Mouse (Mus musculus) embryonic facial prominence, embryonic 12.5 days (tissue): ENCODE data around the gene Zc3h13. TPM values are rescaled to one million over a fixed set of nuclear protein-coding genes. Genes with fewer than 3 reads are reported as not detected.

Source experiments
- ATAC-seq: fragments of 200-750 bp; cut with Nextera tagmentation; 2 replicates; pipeline ENCODE4 v1.8.0; 2017; ENCODE audit not compliant: insufficient number of reproducible peaks, insufficient read depth, low FRiP score, low TSS enrichment
- H3K27ac ChIP-seq: fragments of 300-500 bp; sonication (generic); 2 replicates; pipeline ENCODE4 v1.5.1; 2016; ENCODE audit warnings: mild to moderate bottlenecking
- H3K27me3 ChIP-seq: fragments of 300-500 bp; sonication (generic); 2 replicates; pipeline ENCODE4 v1.6.1; 2016; ENCODE audit warnings: mild to moderate bottlenecking, moderate library complexity
- H3K36me3 ChIP-seq: fragments of 300-500 bp; sonication (generic); 2 replicates; pipeline ENCODE4 v1.6.1; 2016; ENCODE audit warnings: mild to moderate bottlenecking
- H3K4me1 ChIP-seq: fragments of 300-500 bp; sonication (generic); 2 replicates; pipeline ENCODE4 v1.6.1; 2016
- H3K4me2 ChIP-seq: fragments of 300-500 bp; sonication (generic); replicated peaks from 2 replicates; pipeline ENCODE4 v1.6.1; 2016; ENCODE audit warnings: mild to moderate bottlenecking, moderate library complexity
- H3K4me3 ChIP-seq: fragments of 300-500 bp; sonication (generic); 2 replicates; pipeline ENCODE4 v1.5.1; 2016; ENCODE audit warnings: mild to moderate bottlenecking
- H3K9ac ChIP-seq: fragments of 300-500 bp; sonication (generic); 2 replicates; pipeline ENCODE4 v1.6.1; 2016; ENCODE audit warnings: mild to moderate bottlenecking, moderate library complexity
- H3K9me3 ChIP-seq: fragments of 300-500 bp; sonication (generic); 2 replicates; pipeline ENCODE4 v1.6.1; 2016; ENCODE audit warnings: mild to moderate bottlenecking, moderate library complexity
- WGBS: fragments of 180-500 bp; shearing (Covaris S2); methylation state at CpG from one replicate; pipeline ENCODE4 v1.1.7; 2016; 5-methylcytosine and 5-hydroxymethylcytosine counted together
- polyA plus RNA-seq: library from polyadenylated mRNA; unstranded; fragments of >200 nt; fragmentation: Nextera tagmentation; extraction: Ambion mirVana; gene quantifications from 2 replicates; pipeline ENCODE4 v1.2.1, GENCODE M21; 2016

Zc3h13 gene
- 37.5 and 39.1 TPM in 2 replicates for polyA plus RNA-seq

DNA sequence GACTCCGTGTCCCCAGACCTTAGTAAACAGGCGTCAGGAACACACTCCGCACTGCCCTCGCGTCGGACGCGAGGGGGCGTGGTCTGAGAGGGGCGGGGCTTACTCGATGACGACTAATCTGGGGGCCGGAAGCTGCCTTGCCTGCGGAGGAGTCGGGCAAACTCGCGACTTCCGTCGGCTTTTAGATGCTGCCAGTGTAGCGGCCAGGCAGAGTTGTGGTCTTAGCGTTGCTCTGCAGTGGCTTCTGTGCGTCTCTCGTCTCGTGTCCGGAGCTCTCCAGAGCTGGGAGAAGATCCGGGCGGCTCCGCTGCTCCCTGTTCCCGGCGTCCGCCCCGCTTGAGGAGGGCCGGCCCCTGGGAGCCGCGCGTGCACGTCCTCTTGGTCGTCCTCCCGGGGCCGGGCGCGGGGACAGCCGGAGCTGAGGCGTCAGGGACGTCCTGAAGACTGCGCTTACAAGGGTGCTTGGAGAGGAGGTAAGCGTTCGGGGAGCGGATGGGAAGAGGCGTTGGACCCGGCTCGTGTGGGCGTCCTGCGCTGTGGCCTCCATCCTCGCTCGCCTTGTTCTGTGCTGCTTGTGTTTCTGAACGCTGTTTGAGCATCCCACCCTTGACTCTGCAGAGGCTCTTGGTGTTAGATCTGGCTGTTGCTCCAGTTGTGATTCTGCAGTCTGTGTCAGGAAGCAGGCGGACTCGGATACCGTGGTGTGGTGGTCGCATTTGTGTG lies at the start of gene Zc3h13:
TSS of gene Zc3h13 (plus strand) at position 181 of the 723 bp plus-strand sequence.
- under 1% methylated on average over 61 of the region's 61 CpGs for WGBS
- ATAC-seq, result peak; percentile 93
- H3K4me3 ChIP-seq, result peak within 1 kb of the TSS; percentile 90
- H3K4me1 ChIP-seq, result peaks cover 10% of the 10 kb centered on the region; the same call in 1 of the 2 replicates
- H3K9ac ChIP-seq, result peak within 1 kb of the TSS; percentile 87
- peak within 1 kb of the TSS; percentile 84 for H3K27ac ChIP-seq
- no peaks in the 10 kb centered on the region for H3K9me3 ChIP-seq
- no peaks in the 10 kb centered on the region for H3K27me3 ChIP-seq
- no peaks in the 10 kb centered on the region for H3K36me3 ChIP-seq
- H3K4me2 ChIP-seq, result peak within 1 kb of the TSS; percentile 84

- WGBS, result 84% methylated on average over 8 of the region's 8 CpGs
- Histone ChIP-seq H3K36me3 (no peaks in the 10 kb centered on the region), H3K4me3 (no peak overlapping the region), H3K27me3 (no peaks in the 10 kb centered on the region), H3K27ac (no peak overlapping the region), H3K4me2 (no peak overlapping the region), H3K4me1 (peaks cover 3% of the 10 kb centered on the region; the same call in 1 of the 2 replicates), H3K9me3 (no peaks in the 10 kb centered on the region), H3K9ac (no peak overlapping the region)
- ATAC-seq, result no peak
Measured at GRCm38 (mm10) chr14:75235552-75235951, 48.6 kb upstream of the Zc3h13 start.

DNA sequence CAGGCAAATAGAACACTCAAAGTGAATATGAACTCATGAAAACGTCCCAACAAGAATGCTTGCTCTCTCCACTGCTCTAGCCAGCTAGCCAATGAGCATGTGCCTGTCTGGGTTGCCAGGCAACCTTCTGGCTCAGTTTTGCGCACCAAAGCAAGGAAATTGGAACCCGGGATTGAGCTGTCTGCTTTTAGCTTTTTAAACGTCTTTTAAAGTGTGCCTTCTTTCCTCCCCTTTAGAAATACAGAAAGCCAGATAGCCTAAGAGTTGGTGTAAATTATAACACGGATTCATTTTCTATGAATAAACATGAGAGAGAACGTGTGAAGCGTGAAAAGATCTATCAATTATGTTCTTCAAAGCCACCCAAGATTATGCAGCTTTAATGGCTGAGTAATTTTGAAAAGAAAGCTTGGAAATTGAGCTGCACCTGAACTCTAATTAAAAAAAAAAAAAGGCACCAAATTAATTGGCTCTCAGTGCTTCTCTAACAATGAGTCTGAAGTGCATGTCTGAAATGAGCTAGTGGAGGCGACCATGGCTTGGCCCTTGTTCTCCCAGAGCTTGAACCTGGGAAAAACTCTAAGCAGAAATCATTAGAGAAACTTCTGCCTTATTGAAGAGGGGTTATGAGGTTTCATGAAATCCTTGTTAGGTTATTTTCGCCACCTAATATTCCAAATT lies 48.1 kb upstream of the Zc3h13 start:
- Histone ChIP-seq H3K9me3 (no peaks in the 10 kb centered on the region), H3K27ac (no peak overlapping the region), H3K4me1 (peaks cover 3% of the 10 kb centered on the region; the same call in 1 of the 2 replicates), H3K9ac (no peak overlapping the region), H3K4me2 (no peak overlapping the region), H3K27me3 (no peaks in the 10 kb centered on the region), H3K4me3 (no peak overlapping the region), H3K36me3 (no peaks in the 10 kb centered on the region)
- WGBS, result 58% methylated on average over 9 of the region's 9 CpGs
- ATAC-seq, result no peak

- H3K36me3 ChIP-seq, result no peaks in the 10 kb centered on the region
- no peak overlapping the region for H3K4me3 ChIP-seq
- H3K4me2 ChIP-seq, result no peak overlapping the region
- H3K9ac ChIP-seq, result no peak overlapping the region
- no peaks in the 10 kb centered on the region for H3K9me3 ChIP-seq
- H3K4me1 ChIP-seq, result peaks cover 3% of the 10 kb centered on the region; the same call in 1 of the 2 replicates
- no peak for ATAC-seq
- no peaks in the 10 kb centered on the region for H3K27me3 ChIP-seq
- WGBS, result 85% methylated on average over 4 of the region's 4 CpGs
- H3K27ac ChIP-seq, result no peak overlapping the region
Measured at GRCm38 (mm10) chr14:75236636-75237003, 47.6 kb upstream of the Zc3h13 start.

DNA sequence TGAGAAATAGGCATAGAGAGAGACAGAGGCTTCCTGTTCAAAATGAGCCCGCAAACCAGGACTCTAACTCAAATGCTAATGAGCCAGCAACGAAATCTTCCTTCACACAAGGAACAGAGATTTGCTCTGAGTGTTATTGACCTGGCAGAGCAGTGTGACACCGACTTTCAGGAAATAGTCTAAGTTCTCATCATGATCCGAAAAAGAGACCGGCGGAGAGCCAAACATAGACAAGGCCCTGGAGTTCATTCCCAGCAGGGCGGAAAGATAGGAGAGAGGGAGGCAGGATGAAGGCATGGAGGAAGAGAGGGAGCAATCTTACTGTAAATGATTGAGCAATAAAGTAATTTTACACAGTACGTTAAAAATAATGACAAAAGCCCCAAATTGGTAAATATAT lies 47.1 kb upstream of the Zc3h13 start:
- no peak for ATAC-seq
- H3K36me3 ChIP-seq, result no peaks in the 10 kb centered on the region

GRCm38 (mm10) chr14:75238054-75238692 lies 46.0 kb upstream of the Zc3h13 start:
- H3K27ac ChIP-seq, result no peak overlapping the region
- 80% methylated on average over 6 of the region's 6 CpGs for WGBS

More for the DNA sequence above, 47.1 kb upstream of the Zc3h13 start:
- Histone ChIP-seq H3K4me3 (no peak overlapping the region), H3K27ac (no peak overlapping the region), H3K27me3 (no peaks in the 10 kb centered on the region), H3K9ac (no peak overlapping the region), H3K9me3 (no peaks in the 10 kb centered on the region), H3K4me2 (no peak overlapping the region), H3K4me1 (peaks cover 3% of the 10 kb centered on the region; the same call in 1 of the 2 replicates)
- 87% methylated on average over 8 of the region's 8 CpGs for whole genome bisulfite sequencing

GRCm38 (mm10) chr14:75242087-75242486 lies 42.1 kb upstream of the Zc3h13 start, which contains the start of gene Cpb2:
Cpb2 (plus strand) TSS chr14:75242287.
- WGBS, result 84% methylated on average over 5 of the region's 5 CpGs
- no peak within 1 kb of the TSS for H3K27ac ChIP-seq
- H3K36me3 ChIP-seq, result no peaks in the 10 kb centered on the region
- ATAC-seq, result no peak
- H3K4me2 ChIP-seq, result no peak within 1 kb of the TSS
- no peaks in the 10 kb centered on the region for H3K9me3 ChIP-seq
- no peaks in the 10 kb centered on the region for H3K27me3 ChIP-seq
- H3K4me1 ChIP-seq, result no peaks in the 10 kb centered on the region
- no peak within 1 kb of the TSS for H3K4me3 ChIP-seq
- no peak within 1 kb of the TSS for H3K9ac ChIP-seq

More at GRCm38 (mm10) chr14:75238054-75238692, 46.0 kb upstream of the Zc3h13 start:
- Histone ChIP-seq H3K9me3 (no peaks in the 10 kb centered on the region), H3K9ac (no peak overlapping the region), H3K4me2 (no peak overlapping the region), H3K36me3 (no peaks in the 10 kb centered on the region), H3K27me3 (no peaks in the 10 kb centered on the region), H3K4me1 (peaks cover 3% of the 10 kb centered on the region; the same call in 1 of the 2 replicates), H3K4me3 (no peak overlapping the region)
- ATAC-seq, result no peak

- H3K27ac ChIP-seq, result no peak overlapping the region
- 69% methylated on average over 11 of the region's 11 CpGs for WGBS
- H3K4me1 ChIP-seq, result no peaks in the 10 kb centered on the region
- H3K4me2 ChIP-seq, result no peak overlapping the region
- no peaks in the 10 kb centered on the region for H3K9me3 ChIP-seq
- H3K27me3 ChIP-seq, result no peaks in the 10 kb centered on the region
- H3K36me3 ChIP-seq, result no peaks in the 10 kb centered on the region
- H3K4me3 ChIP-seq, result no peak overlapping the region
- no peak overlapping the region for H3K9ac ChIP-seq
- no peak for ATAC-seq
Measured at GRCm38 (mm10) chr14:75246024-75247000, 37.9 kb upstream of the Zc3h13 start.

- Histone ChIP-seq H3K4me1 (no peaks in the 10 kb centered on the region), H3K36me3 (no peaks in the 10 kb centered on the region), H3K9me3 (no peaks in the 10 kb centered on the region), H3K9ac (no peak overlapping the region), H3K27me3 (no peaks in the 10 kb centered on the region), H3K4me3 (no peak overlapping the region), H3K27ac (no peak overlapping the region), H3K4me2 (no peak overlapping the region)
- ATAC-seq, result no peak
- 87% methylated on average over 3 of the region's 3 CpGs for WGBS
Measured at GRCm38 (mm10) chr14:75250432-75250831, 33.7 kb upstream of the Zc3h13 start.

DNA sequence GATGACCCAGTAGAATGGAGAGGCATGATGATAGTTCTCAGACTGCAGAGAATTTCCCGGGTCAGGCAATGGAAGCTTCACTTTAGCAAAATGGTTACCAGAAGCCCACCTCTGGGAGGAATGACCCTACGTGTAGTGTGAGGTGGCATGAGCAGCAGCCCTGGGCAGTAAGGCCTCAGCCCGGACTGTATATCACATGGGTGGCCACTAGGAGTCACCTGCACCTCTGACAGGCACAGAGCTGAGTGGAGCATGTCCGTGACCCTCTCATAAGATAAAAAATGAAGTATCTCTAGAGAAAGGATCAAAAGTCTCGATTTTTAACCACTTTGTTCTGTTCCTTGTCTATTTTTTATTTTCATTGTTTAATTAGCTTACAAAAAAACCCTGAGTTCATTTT lies 27.7 kb upstream of the Zc3h13 start:
- H3K27me3 ChIP-seq, result no peaks in the 10 kb centered on the region
- no peak for ATAC-seq
- H3K4me1 ChIP-seq, result no peaks in the 10 kb centered on the region
- H3K9me3 ChIP-seq, result no peaks in the 10 kb centered on the region
- WGBS, result 47% methylated on average over 5 of the region's 5 CpGs
- no peak overlapping the region for H3K4me2 ChIP-seq
- no peak overlapping the region for H3K27ac ChIP-seq
- H3K36me3 ChIP-seq, result no peaks in the 10 kb centered on the region
- H3K9ac ChIP-seq, result no peak overlapping the region
- no peak overlapping the region for H3K4me3 ChIP-seq

- Histone ChIP-seq H3K9me3 (no peaks in the 10 kb centered on the region), H3K36me3 (no peaks in the 10 kb centered on the region), H3K27ac (no peak overlapping the region), H3K27me3 (no peaks in the 10 kb centered on the region), H3K4me2 (no peak overlapping the region), H3K4me3 (no peak overlapping the region), H3K9ac (no peak overlapping the region), H3K4me1 (no peaks in the 10 kb centered on the region)
- ATAC-seq, result no peak
- WGBS, result 88% methylated on average over 5 of the region's 5 CpGs
Measured at GRCm38 (mm10) chr14:75269531-75269930, 14.6 kb upstream of the Zc3h13 start.
